Mouse (Mus musculus): ENCODE measurements around the gene L3mbtl4.

Gene L3mbtl4

GRCm38 (mm10) chr17:68640187-68640586 is 366.6 kb downstream of the L3mbtl4 start:
- DNase-seq (ENCODE audit: low spot score in 2 of 2), result no peak

- peak in 1 of 2 experiments; percentile 21 for DNase-seq (ENCODE audit: low spot score in 2 of 2)
Observed at GRCm38 (mm10) chr17:68642521-68643088, 369.0 kb downstream of the L3mbtl4 start.

- no peak for DNase-seq (ENCODE audit: low spot score in 2 of 2)
Observed at GRCm38 (mm10) chr17:68666528-68666927, 392.9 kb downstream of the L3mbtl4 start.

- no peak for DNase-seq (ENCODE audit: low spot score in 2 of 2)
Observed at GRCm38 (mm10) chr17:68672088-68672504, 398.5 kb downstream of the L3mbtl4 start.

GRCm38 (mm10) chr17:68710701-68711100 is 437.1 kb downstream of the L3mbtl4 start:
- no peak for DNase-seq (ENCODE audit: low spot score in 2 of 2)

- DNase-seq (ENCODE audit: low spot score in 2 of 2), result no peak
Observed at GRCm38 (mm10) chr17:68711350-68711749, 437.8 kb downstream of the L3mbtl4 start.

GRCm38 (mm10) chr17:68748296-68748695 is 474.7 kb downstream of the L3mbtl4 start:
- no peak for DNase-seq (ENCODE audit: low spot score in 2 of 2)

GRCm38 (mm10) chr17:68750513-68750912 is 476.9 kb downstream of the L3mbtl4 start:
- DNase-seq (ENCODE audit: low spot score in 2 of 2), result no peak

- DNase-seq (ENCODE audit: low spot score in 2 of 2), result peak; percentile 16 to 58
Observed at GRCm38 (mm10) chr17:68753112-68753511, 479.5 kb downstream of the L3mbtl4 start.

GRCm38 (mm10) chr17:68754789-68755188 is 481.2 kb downstream of the L3mbtl4 start:
- peak; percentile 40 to 54 for DNase-seq (ENCODE audit: low spot score in 2 of 2)

GRCm38 (mm10) chr17:68758428-68758827 is 484.8 kb downstream of the L3mbtl4 start:
- peak in 1 of 2 experiments; percentile 13 for DNase-seq (ENCODE audit: low spot score in 2 of 2)

- DNase-seq (ENCODE audit: low spot score in 2 of 2), result peak in 1 of 2 experiments; percentile 55
Observed at GRCm38 (mm10) chr17:68758936-68759335, 485.3 kb downstream of the L3mbtl4 start.

GRCm38 (mm10) chr17:68759978-68760377 is 486.4 kb downstream of the L3mbtl4 start:
- no peak for DNase-seq (ENCODE audit: low spot score in 2 of 2)

- DNase-seq (ENCODE audit: low spot score in 2 of 2), result no peak
Observed at GRCm38 (mm10) chr17:68764329-68764880, 490.8 kb downstream of the L3mbtl4 start.

- no peak for DNase-seq (ENCODE audit: low spot score in 2 of 2)
Observed at GRCm38 (mm10) chr17:68769561-68769960, 496.0 kb downstream of the L3mbtl4 start.

GRCm38 (mm10) chr17:68771046-68771750 is 497.6 kb downstream of the L3mbtl4 start:
- no peak for DNase-seq (ENCODE audit: low spot score in 2 of 2)

- DNase-seq (ENCODE audit: low spot score in 2 of 2), result no peak
Observed at GRCm38 (mm10) chr17:68793741-68794140, 520.1 kb downstream of the L3mbtl4 start.

- DNase-seq (ENCODE audit: low spot score in 2 of 2), result no peak
Observed at GRCm38 (mm10) chr17:68826323-68826722, 552.7 kb downstream of the L3mbtl4 start, which contains the start of gene Tmem200c. Gene Tmem200c, plus strand, starts transcription at chr17:68826623.
